Mouse (Mus musculus): ENCODE measurements around the gene Cdk14.

DNA sequence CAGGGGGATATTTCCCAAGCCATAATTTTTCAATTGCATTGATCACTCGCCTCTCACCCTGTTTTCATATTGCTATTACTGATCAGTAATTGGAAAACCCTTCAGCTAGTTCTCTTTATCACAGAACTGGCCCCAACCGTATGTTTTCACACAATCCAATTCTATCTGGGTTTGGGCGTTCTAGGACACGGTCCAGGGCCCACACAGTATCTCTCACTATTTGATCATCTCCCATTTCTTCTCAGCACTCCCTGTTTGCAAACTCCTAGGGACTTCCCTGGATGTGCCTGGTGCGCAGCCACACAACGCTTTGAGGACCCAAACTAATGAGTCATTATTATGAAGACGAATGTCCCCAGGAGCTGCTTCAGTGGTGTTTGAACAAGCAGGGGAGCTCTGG lies 502.4 kb downstream of the Cdk14 start:
- no peak for TF ChIP-seq POLR2AphosphoS2 (IDR thresholded peaks at IDR 0.05; ENCODE audit: insufficient read length, low read depth)
- TF ChIP-seq USF1 (IDR thresholded peaks at IDR 0.05; ENCODE audit: low read depth) = no peak
- TF ChIP-seq CEBPB (IDR thresholded peaks at IDR 0.05; ENCODE audit: insufficient read depth, poor library complexity, severe bottlenecking) = no peak
- TF ChIP-seq POLR2A (IDR thresholded peaks at IDR 0.05; ENCODE audit: insufficient read length, low read depth) = no peak
- TF ChIP-seq E2F4 (IDR thresholded peaks at IDR 0.05; ENCODE audit: insufficient read depth) = no peak
- no peak for TF ChIP-seq REST (IDR thresholded peaks at IDR 0.05; ENCODE audit: insufficient read depth, insufficient read length)
- TF ChIP-seq MYOG (IDR thresholded peaks at IDR 0.05; ENCODE audit: control insufficient read depth in 1 of 3, insufficient read depth in 1 of 3, insufficient read length in 2 of 3, low read depth in 2 of 3) = no peak
- TF ChIP-seq MAX (IDR thresholded peaks at IDR 0.05; ENCODE audit: low read depth) = no peak
